Mouse (Mus musculus): ENCODE data around the gene Noc2l.

Gene Noc2l

DNA sequence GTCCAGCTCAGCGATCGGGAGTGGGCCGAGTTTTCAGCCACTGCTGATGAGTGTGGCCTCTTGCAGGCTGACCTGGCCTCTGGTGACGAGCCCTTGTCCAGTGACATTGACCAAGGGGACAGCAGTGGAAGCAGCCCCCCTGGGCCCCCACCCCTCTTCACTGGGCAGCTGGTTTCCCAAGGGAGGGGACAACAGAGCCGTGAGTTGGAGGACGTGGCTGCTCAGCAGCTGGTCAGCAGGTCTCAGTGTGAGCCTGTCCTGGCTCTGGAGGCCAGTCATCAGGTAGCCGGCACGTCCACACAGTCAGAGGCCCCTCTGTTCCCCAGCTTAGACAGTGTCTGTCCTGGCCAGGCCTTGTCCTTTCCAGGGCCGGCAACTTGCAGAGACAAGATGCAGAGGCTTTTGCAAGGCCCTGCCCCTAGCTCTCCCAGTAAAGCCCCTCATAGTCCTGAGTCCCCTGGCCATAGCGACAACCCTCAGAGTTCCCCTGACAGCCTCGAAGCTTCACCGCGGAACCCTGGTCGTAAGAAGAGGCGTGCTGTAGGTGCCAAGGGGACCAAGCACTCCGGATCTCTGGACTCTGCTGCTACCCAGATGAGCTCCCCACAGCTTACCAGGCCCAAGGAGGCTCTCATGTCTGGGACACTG lies 18.7 kb upstream of the Noc2l start:
- no peak for DNase-seq

DNA sequence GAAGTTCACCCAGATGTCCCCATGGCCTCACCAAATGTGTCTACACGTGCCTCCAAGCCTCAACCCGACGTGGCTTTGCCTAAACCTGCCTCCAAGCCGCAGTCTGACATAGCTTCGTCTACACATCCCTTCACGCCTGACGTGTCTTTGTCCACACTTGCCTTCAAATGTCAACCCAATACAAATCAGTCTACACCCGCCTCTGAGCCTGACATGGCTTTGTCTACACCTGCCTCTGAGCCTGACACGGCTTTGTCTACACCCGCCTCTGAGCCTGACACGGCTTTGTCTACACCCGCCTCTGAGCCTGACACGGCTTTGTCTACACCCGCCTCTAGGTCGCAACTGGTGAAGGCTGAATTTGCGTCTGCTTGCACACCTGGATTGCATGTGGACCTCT lies 18.0 kb upstream of the Noc2l start:
- DNase-seq, result peak in 1 of 2 experiments; percentile 24

DNA sequence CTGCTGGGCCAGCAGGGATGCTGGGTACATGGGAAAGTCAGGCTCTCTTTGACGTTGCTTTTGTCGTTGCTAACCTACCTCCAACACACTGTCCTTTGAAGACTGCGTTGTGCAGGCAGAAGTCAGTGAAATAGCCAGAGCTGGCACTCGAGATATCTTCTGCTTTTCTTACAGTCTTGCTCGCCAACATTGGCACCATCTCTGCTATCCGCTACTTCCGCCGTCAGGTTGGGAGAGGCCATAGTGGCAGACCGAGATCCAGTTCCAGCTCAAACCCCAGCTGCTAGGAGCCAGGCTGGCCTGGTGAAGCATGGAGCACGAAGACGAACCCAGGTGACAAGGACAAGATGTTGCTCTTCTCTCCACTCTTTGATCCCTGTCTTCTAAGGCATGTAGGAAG lies 15.9 kb upstream of the Noc2l start:
- DNase-seq, result no peak

DNA sequence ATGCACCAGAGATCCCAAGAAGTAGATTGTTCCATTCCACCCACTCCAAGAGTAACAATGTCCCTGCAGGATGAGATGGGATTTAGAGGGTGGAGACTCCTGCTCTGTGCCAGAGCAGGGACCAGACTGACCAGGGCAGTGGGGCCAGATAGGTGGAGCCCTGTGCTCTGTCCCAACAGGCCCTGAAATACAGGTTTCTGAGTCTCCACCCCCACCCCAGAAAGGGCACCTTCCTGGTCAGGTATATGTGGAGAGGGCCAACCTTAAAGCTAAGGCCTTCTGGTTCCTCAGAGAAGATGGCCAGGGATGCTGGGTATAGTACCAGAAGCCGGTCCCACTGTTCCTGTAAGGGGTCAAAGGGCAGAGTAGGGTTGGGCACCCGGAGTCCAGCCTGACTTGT lies 11.5 kb upstream of the Noc2l start:
- no peak for DNase-seq

DNA sequence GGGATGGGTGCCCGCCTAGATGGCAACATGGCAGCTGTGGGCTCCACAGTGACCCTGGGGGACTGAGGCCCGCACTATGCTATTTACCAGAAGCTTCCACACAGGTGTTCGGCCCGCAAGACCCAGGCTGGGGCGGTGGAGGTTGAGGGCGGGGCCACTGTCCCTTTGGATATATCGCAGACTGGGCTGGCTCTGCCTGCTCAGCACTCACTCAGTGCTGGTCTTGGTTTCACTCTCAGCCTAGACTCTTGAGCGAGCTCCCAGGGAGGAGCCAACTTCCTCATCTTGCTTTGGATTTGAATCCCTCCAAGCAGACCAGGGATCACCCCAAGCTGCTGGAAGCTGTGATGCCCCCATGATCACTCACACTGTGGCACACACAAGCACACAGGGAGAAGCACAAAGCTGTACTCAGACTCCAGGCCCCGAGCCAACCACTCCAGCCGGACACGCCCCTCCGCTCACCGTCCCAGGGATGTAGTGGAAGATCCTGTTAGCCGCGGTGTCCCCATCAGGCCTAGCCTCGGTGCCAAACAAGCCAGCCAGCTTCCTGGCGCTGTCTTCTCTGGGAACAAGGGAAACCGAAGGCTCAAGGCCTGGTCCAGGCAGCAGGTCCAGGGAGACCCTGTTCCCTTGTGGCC lies 7.9 kb upstream of the Noc2l start:
- DNase-seq, result no peak

DNA sequence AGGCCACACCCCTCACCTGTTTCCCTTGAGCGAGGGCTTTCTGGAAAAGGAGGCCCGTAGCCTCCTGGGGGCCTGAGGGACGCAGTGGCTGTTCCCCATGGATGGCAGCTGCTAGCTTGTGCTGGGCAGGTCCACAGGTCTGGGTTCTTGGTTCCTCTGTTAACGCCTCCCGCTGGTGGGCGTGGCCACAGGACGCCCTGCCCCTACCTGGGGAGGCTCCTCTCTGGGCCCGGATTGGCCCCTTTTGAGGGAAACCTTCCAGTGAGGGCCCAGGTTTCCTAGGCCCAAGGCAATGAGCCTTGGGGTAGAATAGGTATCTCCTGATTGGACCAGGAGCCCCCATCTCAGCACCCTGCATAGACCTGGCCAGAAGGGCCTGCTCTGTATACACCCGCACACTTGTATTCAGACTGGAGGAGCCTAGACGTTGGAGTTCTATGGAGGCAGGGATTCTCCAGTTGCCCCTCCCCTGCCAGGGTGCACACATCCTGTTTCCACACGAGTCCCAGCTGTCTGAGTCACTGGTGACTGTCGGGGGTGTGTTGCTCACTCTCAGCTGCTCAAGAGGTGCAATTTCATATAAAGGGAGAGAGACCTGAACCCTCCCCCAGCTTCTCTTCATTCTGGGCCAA lies 7.3 kb upstream of the Noc2l start:
- no peak for DNase-seq

DNA sequence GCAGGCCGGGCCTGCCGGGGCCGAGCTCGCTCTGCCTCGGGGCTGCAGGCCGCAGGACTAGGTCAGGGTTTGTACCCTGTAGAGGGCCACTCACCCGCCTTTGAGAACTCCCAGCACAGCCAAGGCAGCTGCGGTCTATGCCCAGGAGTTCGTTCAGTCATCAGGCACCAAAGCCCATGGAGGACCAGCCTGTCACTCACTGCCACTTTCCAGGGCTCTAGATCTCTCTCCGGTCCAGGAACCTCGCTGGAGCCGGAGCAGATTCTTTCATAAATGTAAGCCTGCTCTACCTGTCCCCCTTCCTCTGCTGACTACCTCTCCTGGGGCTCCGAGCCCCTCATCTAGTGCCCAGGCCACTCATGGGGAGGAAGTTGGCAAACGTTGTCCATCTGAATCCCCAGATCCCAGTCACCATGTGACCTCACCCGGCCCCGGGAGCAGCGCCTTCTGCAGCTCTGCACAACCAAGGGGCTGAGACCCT lies 1.7 kb upstream of the Noc2l start:
- peak; percentile 33 to 38 for DNase-seq

DNA sequence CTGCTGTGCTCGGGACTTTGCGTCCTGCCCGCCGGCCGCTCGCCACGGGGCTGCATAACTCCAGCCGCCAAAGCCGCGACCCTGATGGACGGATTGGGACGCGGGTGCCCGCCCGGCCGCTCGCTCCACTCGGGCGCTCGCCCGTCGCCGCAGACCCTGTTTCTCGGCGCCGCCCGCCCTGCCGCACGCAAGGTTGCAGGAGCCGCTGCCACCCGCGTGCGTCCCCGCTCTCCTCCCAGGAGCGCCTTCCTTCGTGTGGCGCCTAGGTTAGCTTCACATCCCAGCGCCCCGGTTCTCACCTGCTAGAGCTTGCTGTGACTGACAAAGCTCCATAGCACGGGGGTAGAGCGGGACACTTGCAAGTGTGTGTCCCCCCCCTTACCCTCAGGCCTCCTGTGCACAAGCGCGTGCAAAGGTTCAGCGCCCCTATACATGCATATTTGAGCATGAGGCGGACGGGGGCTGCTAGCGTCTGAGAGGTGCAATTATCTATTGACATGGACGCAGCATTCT lies 1.1 kb upstream of the Noc2l start, which contains the start of gene Plekhn1:
Plekhn1 (minus strand) TSS at position 157 of the 513 bp plus-strand sequence.
- peak; percentile 80 to 86 for DNase-seq

DNA sequence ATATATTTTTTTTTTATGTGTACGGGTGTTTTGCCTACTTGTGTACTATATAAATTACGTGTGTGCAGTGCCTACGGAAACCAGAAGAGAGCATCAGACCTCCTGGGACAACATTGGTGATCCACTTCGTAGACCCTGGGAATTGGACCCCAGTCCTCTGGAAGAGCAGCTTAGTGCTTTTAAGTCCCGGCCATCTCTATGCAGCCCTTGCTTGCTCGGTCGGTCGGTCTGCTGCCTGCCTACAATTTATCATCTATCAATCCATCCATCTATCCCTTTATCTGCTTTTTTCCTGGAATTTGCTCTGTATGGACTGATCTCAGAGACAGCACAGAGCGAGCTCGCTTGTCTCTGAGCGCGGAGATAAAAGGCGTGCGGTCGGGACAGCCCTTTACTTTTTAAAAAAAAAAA lies 445 bp upstream of the Noc2l start:
- DNase-seq, result no peak

DNA sequence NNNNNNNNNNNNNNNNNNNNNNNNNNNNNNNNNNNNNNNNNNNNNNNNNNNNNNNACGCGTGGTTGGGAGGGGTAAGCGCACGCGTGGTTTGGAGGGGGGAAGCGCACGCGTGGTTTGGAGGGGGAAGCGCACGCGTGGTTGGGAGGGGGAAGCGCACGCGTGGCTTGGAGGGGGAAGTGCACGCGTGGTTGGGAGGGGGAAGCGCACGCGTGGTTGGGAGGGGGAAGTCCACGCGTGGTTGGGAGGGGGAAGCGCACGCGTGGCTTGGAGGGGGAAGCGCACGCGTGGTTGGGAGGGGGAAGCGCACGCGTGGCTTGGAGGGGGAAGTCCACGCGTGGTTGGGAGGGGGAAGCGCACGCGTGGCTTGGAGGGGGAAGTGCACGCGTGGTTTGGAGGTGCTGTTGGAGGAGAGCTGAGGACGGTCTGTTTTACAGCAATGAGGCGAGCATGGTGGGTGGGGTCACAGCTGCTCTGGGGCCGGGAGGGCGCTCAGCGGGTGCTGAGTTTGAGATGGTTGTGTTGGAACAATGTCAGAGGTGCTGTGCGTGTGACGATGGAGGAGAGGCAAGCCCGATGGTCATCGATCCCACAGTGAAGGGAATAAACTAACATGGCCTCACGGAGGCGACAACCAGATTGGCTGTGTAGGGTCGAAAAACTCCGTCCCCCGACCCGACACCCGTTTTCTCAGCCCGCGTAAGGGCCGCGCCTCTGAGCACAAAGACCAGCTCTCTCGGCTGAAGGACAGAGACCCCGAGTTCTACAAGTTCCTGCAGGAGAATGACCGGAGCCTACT lies 1.0 kb downstream of the Noc2l start:
- DNase-seq, result no peak

DNA sequence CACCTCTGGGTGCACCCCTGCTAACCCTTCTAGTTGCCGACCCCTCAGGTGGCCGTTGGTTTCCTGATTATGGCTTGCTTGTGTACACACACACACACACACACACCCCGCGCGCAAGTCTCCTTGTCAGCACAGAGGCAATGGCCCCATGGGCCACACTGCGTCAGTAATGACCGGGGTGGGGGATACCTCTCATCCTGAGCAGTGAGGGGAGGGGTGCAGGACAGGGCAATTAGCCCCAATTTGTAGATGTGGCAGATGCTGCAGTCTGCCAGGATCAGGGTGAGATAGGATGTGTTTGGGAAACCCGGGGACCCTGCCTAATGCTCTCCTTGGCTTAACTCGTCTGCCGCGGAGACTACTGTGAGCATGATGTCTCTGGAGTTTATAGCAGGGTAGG lies 13.8 kb downstream of the Noc2l start:
- no peak for DNase-seq

DNA sequence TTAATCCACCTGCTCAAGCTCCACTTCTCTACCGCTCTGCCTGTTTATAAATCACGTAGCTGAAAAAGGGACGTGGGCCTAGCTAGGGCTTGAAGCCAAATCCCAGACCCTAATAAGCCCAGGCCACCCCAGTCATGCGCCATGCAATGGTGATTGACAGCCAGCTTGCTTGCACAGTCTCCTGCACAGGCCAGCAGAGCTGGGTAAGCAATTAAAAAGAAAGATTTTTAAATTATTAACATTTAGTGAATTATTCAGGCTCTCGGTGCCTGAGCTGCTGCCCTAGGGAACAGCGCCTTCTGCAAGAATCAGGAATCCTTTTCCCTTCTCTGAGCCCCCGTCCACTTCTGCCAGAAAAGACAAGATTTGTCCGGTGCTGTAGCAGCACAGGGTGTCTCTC lies 15.3 kb downstream of the Noc2l start:
- no peak for DNase-seq

DNA sequence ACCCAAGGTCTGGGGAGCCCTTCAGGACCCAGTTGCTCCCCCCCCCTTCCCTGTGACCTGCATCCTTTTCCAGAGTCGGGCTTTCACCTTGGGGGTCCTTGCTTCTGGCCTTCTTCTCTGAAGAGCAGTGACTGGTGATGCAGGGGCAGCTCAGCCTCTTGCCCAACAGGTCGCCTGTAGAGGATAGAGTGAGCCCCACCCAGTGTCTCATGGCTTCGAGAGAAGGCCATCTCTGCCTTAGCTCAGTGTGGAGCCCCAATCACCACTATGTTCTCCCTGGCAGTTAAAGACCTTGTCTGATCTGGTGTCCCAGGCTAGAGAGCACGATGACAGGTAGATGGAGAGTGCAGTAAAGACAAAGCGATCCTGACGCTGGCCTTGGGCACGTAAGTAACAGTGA lies 16.3 kb downstream of the Noc2l start:
- no peak for DNase-seq

DNA sequence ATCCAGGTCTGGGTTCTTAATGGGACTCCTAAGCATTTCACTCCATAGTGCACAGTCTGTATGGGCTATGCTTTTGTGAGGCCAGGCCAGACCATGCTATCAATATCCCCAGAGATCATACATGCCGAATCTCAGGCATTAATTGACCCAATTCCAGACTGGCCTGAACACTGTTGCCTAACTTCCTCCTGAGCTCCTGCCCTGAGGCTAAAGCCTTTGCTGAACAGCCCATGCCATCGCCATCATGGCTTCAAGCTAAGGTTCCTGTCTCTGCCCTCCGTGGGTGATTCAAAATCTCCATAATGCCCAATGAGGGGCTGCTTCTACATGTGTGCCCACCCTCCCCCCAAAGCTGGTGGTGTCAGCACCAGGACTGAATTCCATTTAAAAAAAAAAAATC lies 16.8 kb downstream of the Noc2l start:
- DNase-seq, result no peak

DNA sequence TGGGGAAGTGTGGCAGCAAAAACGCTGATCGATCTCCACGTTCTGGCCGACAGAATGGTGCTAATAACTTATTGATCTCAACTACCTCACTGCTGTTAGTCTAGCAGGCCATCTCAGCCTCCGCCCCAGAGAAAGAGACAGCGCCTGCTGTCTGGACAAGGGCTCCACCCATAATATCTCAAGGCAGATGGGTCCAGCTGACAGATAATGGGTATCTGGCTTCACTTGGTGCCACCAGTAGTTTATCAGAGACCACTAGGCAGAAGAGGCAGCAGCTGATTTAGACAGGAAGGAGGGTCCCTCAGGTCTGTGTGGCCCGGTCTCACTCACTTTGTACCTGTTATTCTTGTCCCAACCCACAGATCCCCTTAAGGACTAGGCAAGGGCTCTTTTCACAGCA lies 17.2 kb downstream of the Noc2l start:
- no peak for DNase-seq

DNA sequence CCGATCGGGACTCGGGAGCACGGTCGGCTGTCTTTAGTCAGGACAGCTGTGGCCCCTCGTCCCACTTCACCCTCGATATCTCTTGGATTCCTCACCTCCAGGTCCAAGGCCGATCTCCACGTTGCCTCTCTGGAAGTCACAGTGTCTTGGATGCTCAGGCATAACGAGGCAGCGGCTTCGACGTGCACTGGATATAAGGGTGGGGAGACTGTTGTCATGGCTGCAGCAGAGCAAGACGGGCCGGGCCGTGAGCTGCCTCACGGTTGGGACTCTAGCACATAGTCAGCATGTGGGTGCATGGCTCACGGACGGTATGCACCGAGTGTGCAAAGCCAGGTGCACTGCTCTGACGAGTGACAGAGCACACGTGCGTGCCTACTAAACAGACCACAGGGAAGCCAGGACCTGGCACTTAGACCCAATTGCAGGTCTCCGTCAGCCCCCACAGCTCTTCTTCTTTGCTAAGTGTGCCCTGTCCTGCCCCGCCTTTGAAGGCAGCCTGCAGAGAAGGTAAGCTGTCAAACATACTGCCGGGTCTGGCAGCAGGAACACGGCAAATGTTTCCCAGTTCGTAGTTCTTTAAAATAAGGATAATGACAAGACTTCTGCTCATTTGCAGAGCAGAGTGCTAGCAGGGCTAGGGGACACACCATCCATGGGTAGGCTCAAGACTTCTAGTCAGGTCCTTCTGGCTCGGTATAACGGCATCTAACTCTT lies 18.7 kb downstream of the Noc2l start:
- no peak for DNase-seq

DNA sequence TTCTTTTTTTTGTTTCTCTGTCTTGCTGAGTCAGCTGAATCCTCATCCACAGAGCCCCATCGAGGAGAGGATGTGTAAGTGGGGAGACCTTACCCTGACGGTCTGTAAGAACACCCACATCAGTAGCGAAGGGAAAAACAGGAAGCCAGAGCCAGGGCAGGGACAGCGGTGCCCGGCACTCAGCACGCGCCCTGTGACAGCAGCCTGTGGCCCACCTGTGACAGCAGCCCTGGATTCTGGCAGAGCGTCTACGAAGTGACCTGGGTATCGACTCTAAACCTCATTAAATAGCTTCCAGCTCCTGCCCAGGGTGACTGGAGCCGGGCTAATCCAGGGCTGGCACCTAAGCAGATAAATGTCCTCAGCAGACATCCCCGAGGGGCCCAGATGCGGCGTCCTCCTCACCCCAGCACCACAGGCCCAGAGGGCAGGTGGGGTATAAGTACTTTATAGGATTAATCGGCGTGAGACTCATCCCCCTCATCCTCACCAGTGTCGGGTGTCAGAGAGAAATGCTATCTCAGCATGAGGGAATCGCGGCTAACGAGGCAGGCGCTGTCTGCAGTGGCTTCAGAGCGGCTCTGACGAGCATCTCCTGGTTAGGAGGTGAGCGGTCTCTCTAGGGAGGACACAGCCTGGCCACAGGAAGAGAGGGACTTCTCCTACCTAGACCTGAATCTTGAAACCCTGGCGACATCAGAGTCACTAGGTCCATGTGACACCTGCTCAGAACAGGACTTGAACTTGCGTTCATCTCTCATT lies 19.4 kb downstream of the Noc2l start, which contains the start of gene Samd11:
Samd11 (minus strand) TSS at position 580 of the 762 bp plus-strand sequence.
- DNase-seq, result no peak
